Mouse (Mus musculus): ENCODE results near the gene Vmn2r24. TPM values are rescaled to one million over a fixed set of nuclear protein-coding genes. Genes with fewer than 3 reads are reported as not detected.
"Not testable (repeated sequence)": the region's sequence is repeated elsewhere in the genome, so short reads cannot be mapped to it uniquely, and the experiment has no call there.

Gene Vmn2r24
- polyA plus RNA-seq (2012; rRNA removed), result not detected in 2 replicates

GRCm38 (mm10) chr6:123778579-123778978 is at the start of gene Vmn2r24:
Vmn2r24 (plus strand) TSS chr6:123778879.
- no peaks in the 10 kb centered on the region for H3K27me3 ChIP-seq (ENCODE audit: control insufficient read depth, insufficient read depth, low read length)
- no peaks in the 10 kb centered on the region for H3K4me1 ChIP-seq (ENCODE audit: control insufficient read depth, insufficient read depth, insufficient read length, low read length)
- TF ChIP-seq POLR2A (IDR thresholded peaks at IDR 0.05; ENCODE audit: low read depth, low read length) (no peak), CTCF (IDR thresholded peaks at IDR 0.05; ENCODE audit: extremely low read depth, insufficient read length, insufficient replicate concordance, low read depth, low read length) (no peak)
- WGBS, result 45% methylated on average over 1 of the region's 1 CpGs
- no peaks in the 10 kb centered on the region for H3K36me3 ChIP-seq (ENCODE audit: control insufficient read depth, insufficient read depth, low read length)
- H3K27ac ChIP-seq (ENCODE audit: insufficient read depth, low read depth, low read length), result no peak within 1 kb of the TSS
- no peak within 1 kb of the TSS for H3K4me3 ChIP-seq (ENCODE audit: low read depth, low read length)

- WGBS, result 79% methylated on average over 3 of the region's 3 CpGs
- Histone ChIP-seq H3K4me3 (ENCODE audit: low read depth, low read length) (no peak overlapping the region), H3K27me3 (ENCODE audit: control insufficient read depth, insufficient read depth, low read length) (no peaks in the 10 kb centered on the region), H3K27ac (ENCODE audit: insufficient read depth, low read depth, low read length) (no peak overlapping the region), H3K36me3 (ENCODE audit: control insufficient read depth, insufficient read depth, low read length) (no peaks in the 10 kb centered on the region), H3K4me1 (ENCODE audit: control insufficient read depth, insufficient read depth, insufficient read length, low read length) (no peaks in the 10 kb centered on the region)
- no peak for TF ChIP-seq POLR2A (IDR thresholded peaks at IDR 0.05; ENCODE audit: low read depth, low read length)
- TF ChIP-seq CTCF (IDR thresholded peaks at IDR 0.05; ENCODE audit: extremely low read depth, insufficient read length, insufficient replicate concordance, low read depth, low read length), result no peak
Observed at GRCm38 (mm10) chr6:123770031-123770430, 8.6 kb upstream of the Vmn2r24 start.

GRCm38 (mm10) chr6:123784857-123785256 is 6.2 kb downstream of the Vmn2r24 start:
- WGBS, result 68% methylated on average over 2 of the region's 2 CpGs
- no peaks in the 10 kb centered on the region for H3K27me3 ChIP-seq (ENCODE audit: control insufficient read depth, insufficient read depth, low read length)
- TF ChIP-seq CTCF (IDR thresholded peaks at IDR 0.05; ENCODE audit: extremely low read depth, insufficient read length, insufficient replicate concordance, low read depth, low read length), result no peak
- TF ChIP-seq POLR2A (IDR thresholded peaks at IDR 0.05; ENCODE audit: low read depth, low read length), result no peak

GRCm38 (mm10) chr6:123793746-123794145 is 15.1 kb downstream of the Vmn2r24 start:
- H3K4me3 ChIP-seq (ENCODE audit: low read depth, low read length), result no peak overlapping the region
- no peaks in the 10 kb centered on the region for H3K27me3 ChIP-seq (ENCODE audit: control insufficient read depth, insufficient read depth, low read length)
- TF ChIP-seq CTCF (IDR thresholded peaks at IDR 0.05; ENCODE audit: extremely low read depth, insufficient read length, insufficient replicate concordance, low read depth, low read length) (no peak), POLR2A (IDR thresholded peaks at IDR 0.05; ENCODE audit: low read depth, low read length) (no peak)
- H3K36me3 ChIP-seq (ENCODE audit: control insufficient read depth, insufficient read depth, low read length), result no peaks in the 10 kb centered on the region
- no peaks in the 10 kb centered on the region for H3K4me1 ChIP-seq (ENCODE audit: control insufficient read depth, insufficient read depth, insufficient read length, low read length)
- 37% methylated on average over 9 of the region's 9 CpGs for WGBS
- H3K27ac ChIP-seq (ENCODE audit: insufficient read depth, low read depth, low read length), result no peak overlapping the region

More at GRCm38 (mm10) chr6:123784857-123785256, 6.2 kb downstream of the Vmn2r24 start:
- H3K27ac ChIP-seq (ENCODE audit: insufficient read depth, low read depth, low read length), result no peak overlapping the region
- H3K36me3 ChIP-seq (ENCODE audit: control insufficient read depth, insufficient read depth, low read length), result no peaks in the 10 kb centered on the region
- H3K4me3 ChIP-seq (ENCODE audit: low read depth, low read length), result no peak overlapping the region
- no peaks in the 10 kb centered on the region for H3K4me1 ChIP-seq (ENCODE audit: control insufficient read depth, insufficient read depth, insufficient read length, low read length)

GRCm38 (mm10) chr6:123810291-123810690 is 31.6 kb downstream of the Vmn2r24 start:
- not testable (repeated sequence) for H3K4me1 ChIP-seq (ENCODE audit: control insufficient read depth, insufficient read depth, insufficient read length, low read length); H3K36me3 ChIP-seq (ENCODE audit: control insufficient read depth, insufficient read depth, low read length); H3K4me3 ChIP-seq (ENCODE audit: low read depth, low read length); H3K27me3 ChIP-seq (ENCODE audit: control insufficient read depth, insufficient read depth, low read length); H3K27ac ChIP-seq (ENCODE audit: insufficient read depth, low read depth, low read length)

GRCm38 (mm10) chr6:123819951-123820350 is 41.3 kb downstream of the Vmn2r24 start:
- H3K4me1 ChIP-seq (ENCODE audit: control insufficient read depth, insufficient read depth, insufficient read length, low read length), result no peaks in the 10 kb centered on the region
- H3K36me3 ChIP-seq (ENCODE audit: control insufficient read depth, insufficient read depth, low read length), result no peaks in the 10 kb centered on the region
- WGBS, result 72% methylated on average over 8 of the region's 8 CpGs
- no peak for TF ChIP-seq POLR2A (IDR thresholded peaks at IDR 0.05; ENCODE audit: low read depth, low read length)
- no peak for TF ChIP-seq CTCF (IDR thresholded peaks at IDR 0.05; ENCODE audit: extremely low read depth, insufficient read length, insufficient replicate concordance, low read depth, low read length)
- no peaks in the 10 kb centered on the region for H3K27me3 ChIP-seq (ENCODE audit: control insufficient read depth, insufficient read depth, low read length)
- H3K27ac ChIP-seq (ENCODE audit: insufficient read depth, low read depth, low read length), result no peak overlapping the region
- no peak overlapping the region for H3K4me3 ChIP-seq (ENCODE audit: low read depth, low read length)

GRCm38 (mm10) chr6:123853363-123853762 is 74.7 kb downstream of the Vmn2r24 start, which contains the start of gene Vmn2r25:
Vmn2r25 (minus strand) TSS chr6:123853463.
- not testable (repeated sequence) for H3K4me1 ChIP-seq (ENCODE audit: control insufficient read depth, insufficient read depth, insufficient read length, low read length); H3K4me3 ChIP-seq (ENCODE audit: low read depth, low read length); H3K36me3 ChIP-seq (ENCODE audit: control insufficient read depth, insufficient read depth, low read length); H3K27me3 ChIP-seq (ENCODE audit: control insufficient read depth, insufficient read depth, low read length); H3K27ac ChIP-seq (ENCODE audit: insufficient read depth, low read depth, low read length)
- 58% methylated on average over 2 of the region's 2 CpGs for WGBS

Other genes starting within 250 kb of the Vmn2r24 start
- gene Vmn2r21, start 245.5 kb upstream of the Vmn2r24 start, polyA plus RNA-seq (2012; rRNA removed), result not detected in 2 replicates
- not detected in 2 replicates for gene Vmn2r22, start 128.2 kb upstream of the Vmn2r24 start, polyA plus RNA-seq (2012; rRNA removed)
- not detected in 2 replicates for gene Vmn2r23, start 76.2 kb upstream of the Vmn2r24 start, polyA plus RNA-seq (2012; rRNA removed)
- gene Vmn2r25, start 74.6 kb downstream of the Vmn2r24 start, polyA plus RNA-seq (2012; rRNA removed), result not detected in 2 replicates
- gene Vmn2r26, start 245.7 kb downstream of the Vmn2r24 start, polyA plus RNA-seq (2012; rRNA removed), result not detected in 2 replicates